In genomic region chr14:26814908-26815307, GRCm38 (mm10) we compare ENCODE assay signal across 13 mouse cellular contexts.
DNase-seq lines count a peak whose midpoint lies in the region; ATAC-seq and TF ChIP-seq lines count a peak whose summit lies in the region.
"Had no signal": no experiment of that assay in that cellular context is flagged by ENCODE, and none has a peak within 500 bp of the region (broad histone marks: within the 10 kb centered on the region; RNA-seq: fewer than 3 reads in every experiment).

No protein-coding gene starts in this region.

- H3K9me3 ChIP-seq in liver, embryonic 14.5 days (ENCODE audit: control insufficient read depth, low read length): no peaks in the 10 kb centered on the region
- no peaks in the 10 kb centered on the region for H3K9me3 ChIP-seq in liver, embryonic 11.5 days (ENCODE audit: control insufficient read depth, low read length)
- no peaks in the 10 kb centered on the region for H3K9me3 ChIP-seq in stomach, postnatal 0 days (ENCODE audit: control insufficient read depth, low read length)
- H3K9me3 ChIP-seq: hindbrain, embryonic 15.5 days; lung, embryonic 15.5 days had no signal

- no peak overlapping the region for H3K4me2 ChIP-seq in liver, embryonic 14.5 days (ENCODE audit: low read depth)
- no peak overlapping the region for H3K4me2 ChIP-seq in liver, embryonic 11.5 days
- no peak overlapping the region for H3K4me2 ChIP-seq in stomach, postnatal 0 days (replicated peaks; ENCODE audit: low read depth)
- H3K4me2 ChIP-seq: hindbrain, embryonic 15.5 days; lung, embryonic 15.5 days had no signal

- WGBS in liver, embryonic 14.5 days (ENCODE audit: insufficient replicate concordance): 27% methylated on average over 3 of the region's 3 CpGs
- 46% methylated on average over 3 of the region's 3 CpGs for WGBS in liver, embryonic 11.5 days
- 54% methylated on average over 3 of the region's 3 CpGs for WGBS in stomach, postnatal 0 days
- 50% methylated on average over 3 of the region's 3 CpGs for whole genome bisulfite sequencing in kidney, adult 2 months

- TF ChIP-seq EP300 in liver, embryonic 14.5 days (IDR thresholded peaks at IDR 0.05; ENCODE audit: low read depth): no peak
- no peak for TF ChIP-seq EP300 in stomach, postnatal 0 days (optimal IDR thresholded peaks at IDR 0.05)

- no peak for TF ChIP-seq POLR2A in kidney, adult 2 months (IDR thresholded peaks at IDR 0.05; ENCODE audit: low read depth, low read length)

- H3K27ac ChIP-seq in liver, embryonic 14.5 days: no peak overlapping the region
- H3K27ac ChIP-seq in liver, embryonic 11.5 days (ENCODE audit: low read depth, low read length): no peak overlapping the region
- no peak overlapping the region for H3K27ac ChIP-seq in stomach, postnatal 0 days (replicated peaks)
- H3K27ac ChIP-seq in kidney, adult 2 months (ENCODE audit: insufficient read depth, low read depth, low read length): no peak overlapping the region
- H3K27ac ChIP-seq: hindbrain, embryonic 15.5 days; lung, embryonic 15.5 days had no signal

- no peak for ATAC-seq in CD4-positive, CD25-positive, alpha-beta regulatory T cell, adult 4 months
- ATAC-seq in liver, embryonic 14.5 days (ENCODE audit: insufficient read depth): no peak
- no peak for ATAC-seq in liver, embryonic 11.5 days (replicated peaks; ENCODE audit: low FRiP score)
- ATAC-seq in stomach, postnatal 0 days (ENCODE audit: low FRiP score, low TSS enrichment): no peak

- H3K36me3 ChIP-seq in liver, embryonic 14.5 days (replicated peaks; ENCODE audit: control insufficient read depth, insufficient read depth, low read depth): no peaks in the 10 kb centered on the region
- no peaks in the 10 kb centered on the region for H3K36me3 ChIP-seq in liver, embryonic 11.5 days (ENCODE audit: control insufficient read depth, insufficient read depth, low read length)
- no peaks in the 10 kb centered on the region for H3K36me3 ChIP-seq in stomach, postnatal 0 days (ENCODE audit: control insufficient read depth, insufficient read depth, low read length)
- H3K36me3 ChIP-seq in kidney, adult 2 months (ENCODE audit: control insufficient read depth, insufficient read depth, low read length): no peaks in the 10 kb centered on the region
- H3K36me3 ChIP-seq: hindbrain, embryonic 15.5 days; lung, embryonic 15.5 days had no signal

- no peak overlapping the region for H3K4me3 ChIP-seq in liver, embryonic 14.5 days (ENCODE audit: insufficient read depth in 1 of 2, low read depth in 2 of 2, low read length in 2 of 2)
- H3K4me3 ChIP-seq in liver, embryonic 11.5 days (ENCODE audit: low read depth, low read length): no peak overlapping the region
- H3K4me3 ChIP-seq in stomach, postnatal 0 days (ENCODE audit: low read depth, low read length): no peak overlapping the region
- no peak overlapping the region for H3K4me3 ChIP-seq in kidney, adult 2 months (ENCODE audit: insufficient read depth, low read depth, low read length)
- H3K4me3 ChIP-seq: hindbrain, embryonic 15.5 days; lung, embryonic 15.5 days had no signal

- DNase-seq in CD4-positive, CD25-positive, alpha-beta regulatory T cell, adult 2 months (ENCODE audit: low read depth, low spot score): peak; percentile 30
- no peak for DNase-seq in liver, embryonic 14.5 days (ENCODE audit: low read depth in 3 of 3, low spot score in 3 of 3)
- DNase-seq in liver, embryonic 11.5 days (ENCODE audit: low spot score): no peak
- peak; percentile 23 for DNase-seq in c-Kit-positive CD71-negative TER-119-negative erythroid progenitor cells, embryonic 14.5 days (ENCODE audit: low read depth)
- no peak for DNase-seq in stomach, postnatal 0 days (ENCODE audit: low spot score)
- no peak for DNase-seq in kidney, adult 2 months
- DNase-seq in heart, adult 8-10 months (ENCODE audit: low spot score): no peak
- DNase-seq: adrenal gland, postnatal 36 days; cerebellum, adult 9-10 months; left cerebral cortex, postnatal 4 days had no signal

- H3K4me1 ChIP-seq in liver, embryonic 14.5 days (replicated peaks; ENCODE audit: control insufficient read depth in 2 of 2, insufficient read depth in 2 of 2, low read length in 1 of 2): no peaks in the 10 kb centered on the region
- no peaks in the 10 kb centered on the region for H3K4me1 ChIP-seq in liver, embryonic 11.5 days (replicated peaks; ENCODE audit: control insufficient read depth, insufficient read depth, low read length)
- H3K4me1 ChIP-seq in stomach, postnatal 0 days (replicated peaks; ENCODE audit: control insufficient read depth, insufficient read depth): no peaks in the 10 kb centered on the region
- no peaks in the 10 kb centered on the region for H3K4me1 ChIP-seq in kidney, adult 2 months (ENCODE audit: control insufficient read depth, insufficient read depth, low read length)
- H3K4me1 ChIP-seq: hindbrain, embryonic 15.5 days; lung, embryonic 15.5 days had no signal

- H3K27me3 ChIP-seq in liver, embryonic 14.5 days (ENCODE audit: control insufficient read depth, insufficient read depth, low read length): no peaks in the 10 kb centered on the region
- no peaks in the 10 kb centered on the region for H3K27me3 ChIP-seq in liver, embryonic 11.5 days (replicated peaks; ENCODE audit: control insufficient read depth, insufficient read depth, low read length)
- H3K27me3 ChIP-seq in stomach, postnatal 0 days (ENCODE audit: control insufficient read depth, insufficient read depth, low read length): no peaks in the 10 kb centered on the region
- no peaks in the 10 kb centered on the region for H3K27me3 ChIP-seq in kidney, adult 2 months (replicated peaks; ENCODE audit: control insufficient read depth, insufficient read depth, low read length)
- H3K27me3 ChIP-seq: hindbrain, embryonic 15.5 days; lung, embryonic 15.5 days had no signal

- H3K9ac ChIP-seq in liver, embryonic 14.5 days (replicated peaks): no peak overlapping the region
- H3K9ac ChIP-seq in liver, embryonic 11.5 days (ENCODE audit: low read depth, low read length): no peak overlapping the region
- H3K9ac ChIP-seq in stomach, postnatal 0 days (ENCODE audit: low read length): no peak overlapping the region
- H3K9ac ChIP-seq: hindbrain, embryonic 15.5 days; lung, embryonic 15.5 days had no signal

- TF ChIP-seq CTCF in liver, embryonic 14.5 days (IDR thresholded peaks at IDR 0.05; ENCODE audit: low read depth): peak; percentile 37; the same call in 1 of the 2 replicates
- peak; percentile 46 for TF ChIP-seq CTCF in stomach, postnatal 0 days (IDR thresholded peaks at IDR 0.05; ENCODE audit: low read depth)
- TF ChIP-seq CTCF in kidney, adult 2 months (conservative IDR thresholded peaks at IDR 0.05; ENCODE audit: insufficient read depth, insufficient read length, low read depth, low read length): no peak

Comparison
In these comparisons a context has a peak if more than half of its experiments do, and no peak if none do; other contexts are left out.
1. DNase-seq: peak in CD4-positive, CD25-positive, alpha-beta regulatory T cell, adult 2 months (single experiment) and c-Kit-positive CD71-negative TER-119-negative erythroid progenitor cells, embryonic 14.5 days (single experiment); none in liver, embryonic 14.5 days (0 of 3), liver, embryonic 11.5 days (single experiment), stomach, postnatal 0 days (single experiment), kidney, adult 2 months (single experiment) and heart, adult 8-10 months (single experiment).